In the genomic region with DNA sequence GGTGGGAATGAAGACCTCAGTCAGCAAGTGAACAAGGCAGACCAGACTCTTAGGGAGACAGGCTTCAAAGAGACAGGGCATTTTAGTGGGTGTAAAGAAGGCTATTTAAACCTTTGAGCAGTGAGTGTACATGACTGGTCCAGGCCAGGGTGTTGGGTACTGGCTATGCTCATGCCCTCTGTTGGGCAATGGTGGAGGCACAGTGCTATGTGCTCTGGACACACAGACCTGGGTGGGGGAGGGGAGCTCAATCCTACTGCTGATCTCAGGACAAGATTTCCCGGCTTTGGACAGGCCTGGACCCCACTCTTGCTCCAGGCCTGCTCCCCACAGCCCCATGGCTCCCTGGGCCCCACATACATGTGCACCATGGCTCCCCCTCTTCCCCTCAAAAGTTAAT, we compare ENCODE assay signal across 9 mouse cellular contexts.
DNase-seq lines count a peak whose midpoint lies in the region; ATAC-seq and TF ChIP-seq lines count a peak whose summit lies in the region.
"Had no signal": no experiment of that assay in that cellular context is flagged by ENCODE, and none has a peak within 500 bp of the region (broad histone marks: within the 10 kb centered on the region; RNA-seq: fewer than 3 reads in every experiment).

No protein-coding gene starts in this region.

- no peaks in the 10 kb centered on the region for H3K27me3 ChIP-seq in limb, embryonic 12.5 days

- ATAC-seq in limb, embryonic 12.5 days (ENCODE audit: insufficient number of reproducible peaks, insufficient read depth, low FRiP score, low TSS enrichment, low read depth): 0 out of 2 replicates have a peak, but pooled peaks have one; percentile 26

- no peak overlapping the region for H3K27ac ChIP-seq in layer of hippocampus, adult 2 months
- H3K27ac ChIP-seq in limb, embryonic 12.5 days: no peak overlapping the region

- peak; percentile 44 for TF ChIP-seq CTCF in layer of hippocampus, adult 2 months (conservative IDR thresholded peaks at IDR 0.05)

- 38% methylated on average over 1 of the region's 1 CpGs for WGBS in limb, embryonic 12.5 days

- DNase-seq in cerebellum, postnatal 14 days: peak; percentile 21 to 41
- DNase-seq in cerebellum, adult 8-10 months: no peak
- DNase-seq in layer of hippocampus, adult 2 months (ENCODE audit: low spot score in 2 of 2): no peak
- DNase-seq in layer of hippocampus, postnatal 14 days (ENCODE audit: low spot score in 2 of 2): no peak
- peak; percentile 7 for DNase-seq in R1 (ENCODE audit: low read depth, low spot score)
- no peak for DNase-seq in natural killer cell, adult 2 months (ENCODE audit: low spot score in 2 of 2)
- no peak for DNase-seq in cerebellum, postnatal 4 days (ENCODE audit: low spot score in 2 of 2)
- DNase-seq: heart, postnatal 4 days had no signal

- no peak overlapping the region for H3K4me3 ChIP-seq in layer of hippocampus, adult 2 months
- H3K4me3 ChIP-seq in limb, embryonic 12.5 days (replicated peaks): no peak overlapping the region

- no peaks in the 10 kb centered on the region for H3K9me3 ChIP-seq in limb, embryonic 12.5 days

- H3K4me2 ChIP-seq in limb, embryonic 12.5 days: no peak overlapping the region

- peaks cover 3% of the 10 kb centered on the region for H3K4me1 ChIP-seq in limb, embryonic 12.5 days (replicated peaks)

- H3K9ac ChIP-seq in limb, embryonic 12.5 days (replicated peaks): no peak overlapping the region

- H3K36me3 ChIP-seq in limb, embryonic 12.5 days: no peaks in the 10 kb centered on the region

Comparison
In these comparisons a context has a peak if more than half of its experiments do, and no peak if none do; other contexts are left out.
1. DNase-seq: peak in cerebellum, postnatal 14 days (2 of 2) and R1 (single experiment); none in cerebellum, adult 8-10 months (single experiment), layer of hippocampus, adult 2 months (0 of 2), layer of hippocampus, postnatal 14 days (0 of 2), natural killer cell, adult 2 months (0 of 2) and cerebellum, postnatal 4 days (0 of 2).